In genomic region chr5:123431524-123432304, GRCm38 (mm10) we compare ENCODE assay signal across 11 mouse cellular contexts. TPM values are rescaled to one million over a fixed set of nuclear protein-coding genes. Genes with fewer than 3 reads are reported as not detected.
DNase-seq lines count a peak whose midpoint lies in the region; ATAC-seq and TF ChIP-seq lines count a peak whose summit lies in the region.
"Had no signal": no experiment of that assay in that cellular context is flagged by ENCODE, and none has a peak within 500 bp of the region (broad histone marks: within the 10 kb centered on the region; RNA-seq: fewer than 3 reads in every experiment).

No protein-coding gene starts in this region.

- ATAC-seq in forebrain, postnatal 0 days = no peak
- ATAC-seq in forebrain, embryonic 11.5 days (replicated peaks; ENCODE audit: low FRiP score) = no peak
- ATAC-seq in intestine, embryonic 16.5 days = no peak
- ATAC-seq in activated CD4-positive, CD25-positive, alpha-beta regulatory T cell, adult 4 months = no peak

- H3K27ac ChIP-seq in forebrain, postnatal 0 days (ENCODE audit: low read depth, low read length) = no peak overlapping the region
- H3K27ac ChIP-seq in forebrain, embryonic 11.5 days (ENCODE audit: low read depth, low read length) = no peak overlapping the region
- peak overlapping the region; percentile 39 for H3K27ac ChIP-seq in intestine, embryonic 16.5 days (ENCODE audit: low read length)
- H3K27ac ChIP-seq: limb, embryonic 13.5 days had no signal

- no peak for TF ChIP-seq CTCF in forebrain, postnatal 0 days (IDR thresholded peaks at IDR 0.05; ENCODE audit: low read depth)

- H3K9me3 ChIP-seq in forebrain, postnatal 0 days (ENCODE audit: low read length) = no peaks in the 10 kb centered on the region
- no peaks in the 10 kb centered on the region; the same call in 1 of the 2 replicates for H3K9me3 ChIP-seq in forebrain, embryonic 11.5 days (ENCODE audit: control insufficient read depth, low read length)
- H3K9me3 ChIP-seq in intestine, embryonic 16.5 days (ENCODE audit: control insufficient read depth, low read length) = 0 out of 2 replicates have a peak, but pooled peaks cover under 1% of the 10 kb centered on the region

- no peaks in the 10 kb centered on the region for H3K27me3 ChIP-seq in forebrain, postnatal 0 days (ENCODE audit: insufficient read depth, low read length)
- no peaks in the 10 kb centered on the region for H3K27me3 ChIP-seq in forebrain, embryonic 11.5 days (ENCODE audit: control insufficient read depth, insufficient read depth, low read length)
- H3K27me3 ChIP-seq in intestine, embryonic 16.5 days (replicated peaks; ENCODE audit: control insufficient read depth, insufficient read depth, low read length) = no peaks in the 10 kb centered on the region
- H3K27me3 ChIP-seq: limb, embryonic 13.5 days had no signal

- H3K4me2 ChIP-seq in forebrain, postnatal 0 days (ENCODE audit: low read depth) = no peak overlapping the region
- no peak overlapping the region for H3K4me2 ChIP-seq in forebrain, embryonic 11.5 days (ENCODE audit: low read depth, low read length, severe bottlenecking)
- H3K4me2 ChIP-seq in intestine, embryonic 16.5 days (ENCODE audit: low read depth, low read length) = no peak overlapping the region
- H3K4me2 ChIP-seq: limb, embryonic 13.5 days had no signal

- H3K36me3 ChIP-seq in forebrain, postnatal 0 days (ENCODE audit: insufficient read depth) = no peaks in the 10 kb centered on the region
- no peaks in the 10 kb centered on the region for H3K36me3 ChIP-seq in forebrain, embryonic 11.5 days (ENCODE audit: control insufficient read depth, insufficient read depth, low read length)
- H3K36me3 ChIP-seq in intestine, embryonic 16.5 days (ENCODE audit: control insufficient read depth, insufficient read depth, low read length) = no peaks in the 10 kb centered on the region
- H3K36me3 ChIP-seq: limb, embryonic 13.5 days had no signal

- intact Hi-C loops in left cerebral cortex, postnatal 25 days (cut with DNase I) = loop anchor here (5.0 kb wide), 1 partner anchor 34 kb away; no protein-coding TSS in a partner anchor

- H3K9ac ChIP-seq in forebrain, postnatal 0 days = no peak overlapping the region
- no peak overlapping the region for H3K9ac ChIP-seq in forebrain, embryonic 11.5 days (ENCODE audit: low read length)
- no peak overlapping the region for H3K9ac ChIP-seq in intestine, embryonic 16.5 days (ENCODE audit: low read depth, low read length)
- H3K9ac ChIP-seq: limb, embryonic 13.5 days had no signal

- DNase-seq in forebrain, postnatal 0 days = peak; percentile 48
- DNase-seq in forebrain, embryonic 11.5 days (ENCODE audit: low spot score) = no peak
- DNase-seq in adrenal gland, adult 8-10 months = peak; percentile 64
- peak; percentile 64 for DNase-seq in gastrocnemius, postnatal 10 days
- DNase-seq in left cerebral cortex, postnatal 25 days (ENCODE audit: low spot score in 2 of 2) = peak; percentile 23 to 39
- no peak for DNase-seq in spleen, postnatal 10 days (ENCODE audit: low spot score in 2 of 2)

- H3K4me3 ChIP-seq in forebrain, postnatal 0 days (ENCODE audit: low read depth, low read length) = no peak overlapping the region
- no peak overlapping the region for H3K4me3 ChIP-seq in forebrain, embryonic 11.5 days (ENCODE audit: low read depth, low read length)
- H3K4me3 ChIP-seq in intestine, embryonic 16.5 days (ENCODE audit: low read length) = no peak overlapping the region
- H3K4me3 ChIP-seq: limb, embryonic 13.5 days had no signal

- H3K4me1 ChIP-seq in forebrain, postnatal 0 days (ENCODE audit: insufficient read depth) = 0 out of 2 replicates have a peak, but pooled peaks cover 5% of the 10 kb centered on the region
- no peaks in the 10 kb centered on the region for H3K4me1 ChIP-seq in forebrain, embryonic 11.5 days (replicated peaks; ENCODE audit: control insufficient read depth, insufficient read depth, low read length)
- H3K4me1 ChIP-seq in intestine, embryonic 16.5 days (ENCODE audit: control insufficient read depth, insufficient read depth, low read length) = peaks cover 18% of the 10 kb centered on the region

- WGBS in forebrain, postnatal 0 days = 59% methylated on average over 13 of the region's 13 CpGs
- WGBS in forebrain, embryonic 11.5 days = 85% methylated on average over 13 of the region's 13 CpGs
- WGBS in intestine, embryonic 16.5 days = 68% methylated on average over 13 of the region's 13 CpGs

RNA-seq across cellular contexts. Expression of gene Mlxip, which starts 37.1 kb away (rescaled TPM):
- 14.2 and 17.4 TPM in 2 replicates for total RNA-seq in forebrain, postnatal 0 days (2014; rRNA removed)
- 8.4 and 13.3 TPM in 2 replicates for polyA plus RNA-seq in forebrain, postnatal 0 days (2015; fragmentation: Nextera tagmentation; extraction: Ambion mirVana)
- 22.3 and 22.7 TPM in 2 replicates for polyA plus RNA-seq in forebrain, embryonic 11.5 days (2014; fragmentation: Nextera tagmentation; extraction: Ambion mirVana)
- 10 to 100 TPM; 21.6 to 32.8 (median 27.1) TPM for total RNA-seq in adrenal gland, adult 8-10 months (2022)
- 10 to 100 TPM; 57.4 to 57.6 TPM for total RNA-seq in gastrocnemius, postnatal 10 days (2021)
- polyA plus RNA-seq in intestine, embryonic 16.5 days (2015; fragmentation: Nextera tagmentation; extraction: Ambion mirVana) = 16.6 and 21.0 TPM in 2 replicates
- total RNA-seq in left cerebral cortex, postnatal 25 days (2021) = 10 to 100 TPM; 16.3 to 18.0 TPM
- polyA plus RNA-seq in activated CD4-positive, CD25-positive, alpha-beta regulatory T cell, adult 4 months (2017; shearing (Covaris generic)) = 10 to 100 TPM; 14.7 to 17.5 TPM

RNA-seq across cellular contexts. Expression of gene Lrrc43, which starts 57.4 kb away (rescaled TPM):
- total RNA-seq in forebrain, postnatal 0 days (2014; rRNA removed) = 0.69 and 1.5 TPM in 2 replicates
- polyA plus RNA-seq in forebrain, postnatal 0 days (2015; fragmentation: Nextera tagmentation; extraction: Ambion mirVana) = 0.62 and 1.3 TPM in 2 replicates
- not detected in 2 replicates for polyA plus RNA-seq in forebrain, embryonic 11.5 days (2014; fragmentation: Nextera tagmentation; extraction: Ambion mirVana)
- total RNA-seq in adrenal gland, adult 8-10 months (2022) = not detected
- total RNA-seq in gastrocnemius, postnatal 10 days (2021) = not detected
- not detected in 2 replicates for polyA plus RNA-seq in intestine, embryonic 16.5 days (2015; fragmentation: Nextera tagmentation; extraction: Ambion mirVana)
- under 1 TPM; 0.34 to 0.57 TPM for total RNA-seq in left cerebral cortex, postnatal 25 days (2021)
- polyA plus RNA-seq in activated CD4-positive, CD25-positive, alpha-beta regulatory T cell, adult 4 months (2017; shearing (Covaris generic)) = not detected
- polyA plus RNA-seq: limb, embryonic 13.5 days; spleen, adult 2 months had no signal

RNA-seq across cellular contexts. Expression of gene Il31, which starts 57.6 kb away (rescaled TPM):
- total RNA-seq in forebrain, postnatal 0 days (2014; rRNA removed) = not detected in 2 replicates
- not detected in 2 replicates for polyA plus RNA-seq in forebrain, postnatal 0 days (2015; fragmentation: Nextera tagmentation; extraction: Ambion mirVana)
- not detected in 2 replicates for polyA plus RNA-seq in forebrain, embryonic 11.5 days (2014; fragmentation: Nextera tagmentation; extraction: Ambion mirVana)
- total RNA-seq in adrenal gland, adult 8-10 months (2022) = not detected
- not detected for total RNA-seq in gastrocnemius, postnatal 10 days (2021)
- not detected in 2 replicates for polyA plus RNA-seq in intestine, embryonic 16.5 days (2015; fragmentation: Nextera tagmentation; extraction: Ambion mirVana)
- not detected for total RNA-seq in left cerebral cortex, postnatal 25 days (2021)
- not detected for polyA plus RNA-seq in activated CD4-positive, CD25-positive, alpha-beta regulatory T cell, adult 4 months (2017; shearing (Covaris generic))
- polyA plus RNA-seq: cortical plate, adult 2 months; limb, embryonic 13.5 days; spleen, adult 2 months had no signal

Comparison
In these comparisons a context has a peak if more than half of its experiments do, and no peak if none do; other contexts are left out.
1. DNase-seq: peak in forebrain, postnatal 0 days (single experiment), adrenal gland, adult 8-10 months (single experiment), gastrocnemius, postnatal 10 days (single experiment) and left cerebral cortex, postnatal 25 days (2 of 2); none in forebrain, embryonic 11.5 days (single experiment) and spleen, postnatal 10 days (0 of 2).